Mouse (Mus musculus) myocyte (in vitro differentiated cells): ENCODE results near the gene Ubtd2. TPM values are rescaled to one million over a fixed set of nuclear protein-coding genes. Genes with fewer than 3 reads are reported as not detected.

ENCODE experiments used
- H3K27me3 ChIP-seq: one replicate; pipeline ENCODE4 v1.6.1; 2011; ENCODE audit not compliant: control insufficient read depth, insufficient read depth, insufficient read length
- H3K36me3 ChIP-seq: one replicate; pipeline ENCODE4 v1.6.1; 2011; ENCODE audit not compliant: control insufficient read depth, insufficient read depth
- H3K4me2 ChIP-seq: one replicate; pipeline ENCODE4 v1.6.1; 2011; ENCODE audit warnings: low read depth, control low read depth
- H3K4me3 ChIP-seq: one replicate; pipeline ENCODE4 v1.5.1; 2011; ENCODE audit warnings: mild to moderate bottlenecking, control low read depth, moderate library complexity
- H3K79me2 ChIP-seq: one replicate; pipeline ENCODE4 v1.6.1; 2011; ENCODE audit not compliant: control insufficient read depth, insufficient read depth
- H3ac ChIP-seq: one replicate; pipeline ENCODE4 v1.6.1; 2011; ENCODE audit not compliant: control insufficient read depth, insufficient read length
- CEBPB ChIP-seq: IDR thresholded peaks from 2 replicates; pipeline ENCODE4 v1.6.1; 2011; ENCODE audit warnings: mild to moderate bottlenecking, moderate library complexity; ENCODE audit not compliant: poor library complexity, insufficient read depth, severe bottlenecking
- E2F4 ChIP-seq: IDR thresholded peaks from one replicate; pipeline ENCODE4 v1.6.1; 2011; ENCODE audit warnings: mild to moderate bottlenecking, control low read depth, moderate library complexity; ENCODE audit not compliant: insufficient read depth
- MAX ChIP-seq: IDR thresholded peaks from one replicate; pipeline ENCODE4 v1.6.1; 2011; ENCODE audit warnings: low read depth, mild to moderate bottlenecking, control low read depth
- MYOD1 ChIP-seq, 3 experiments: IDR thresholded peaks; one replicate each; pipeline ENCODE4 v1.6.1; 2011; ENCODE audit warnings: control low read depth in 2 of 3, low read depth in 2 of 3, mild to moderate bottlenecking in 2 of 3, moderate library complexity in 1 of 3; ENCODE audit not compliant: insufficient read length in 2 of 3, control insufficient read depth in 1 of 3
- MYOG ChIP-seq, 3 experiments: IDR thresholded peaks; one replicate each; pipeline ENCODE4 v1.6.1; 2011; ENCODE audit warnings: control low read depth in 2 of 3, low read depth in 2 of 3, mild to moderate bottlenecking in 2 of 3; ENCODE audit not compliant: insufficient read length in 2 of 3, control insufficient read depth in 1 of 3, insufficient read depth in 1 of 3
- POLR2A ChIP-seq: IDR thresholded peaks from one replicate; pipeline ENCODE4 v1.6.1; 2011; ENCODE audit warnings: low read depth, mild to moderate bottlenecking, control low read depth, moderate library complexity; ENCODE audit not compliant: insufficient read length
- POLR2AphosphoS2 ChIP-seq: IDR thresholded peaks from one replicate; pipeline ENCODE4 v1.6.1; 2011; ENCODE audit warnings: low read depth, control low read depth; ENCODE audit not compliant: insufficient read length
- REST ChIP-seq: IDR thresholded peaks from one replicate; pipeline ENCODE4 v1.6.1; 2011; ENCODE audit warnings: mild to moderate bottlenecking, control low read depth, moderate library complexity; ENCODE audit not compliant: insufficient read depth, insufficient read length
- SRF ChIP-seq: IDR thresholded peaks from one replicate; pipeline ENCODE4 v1.6.1; 2011; ENCODE audit warnings: low read depth; ENCODE audit not compliant: control insufficient read depth, insufficient read length
- TCF12 ChIP-seq: IDR thresholded peaks from one replicate; pipeline ENCODE4 v1.6.1; 2011; ENCODE audit warnings: mild to moderate bottlenecking, control low read depth; ENCODE audit not compliant: poor library complexity, insufficient read depth, severe bottlenecking
- TCF3 ChIP-seq: IDR thresholded peaks from one replicate; pipeline ENCODE4 v1.6.1; 2011; ENCODE audit warnings: low read depth, control low read depth; ENCODE audit not compliant: insufficient read length
- USF1 ChIP-seq: IDR thresholded peaks from one replicate; pipeline ENCODE4 v1.6.1; 2011; ENCODE audit warnings: low read depth, mild to moderate bottlenecking, control low read depth, moderate library complexity
- polyA plus RNA-seq: library from polyadenylated mRNA; unstranded; fragments of >200 nt; fragmentation: generic; extraction: Trizol; gene quantifications from one replicate; pipeline ENCODE4 v1.2.1, GENCODE M21; 2012; ENCODE audit warnings: missing spikeins

Gene Ubtd2
- polyA plus RNA-seq, 1 experiment, result 14.6 TPM

GRCm38 (mm10) chr11:32560015-32560770, 105.0 kb downstream of the Ubtd2 start:
- TF ChIP-seq REST (no peak), SRF (no peak), CEBPB (no peak), POLR2A (no peak), TCF3 (no peak), USF1 (no peak), TCF12 (no peak), POLR2AphosphoS2 (no peak), MYOD1 (IDR thresholded peaks at IDR 0.05; ENCODE audit: control insufficient read depth in 1 of 3, insufficient read length in 2 of 3, low read depth in 2 of 3) (no peak), MAX (no peak), E2F4 (no peak)
- Histone ChIP-seq H3K79me2 (peaks cover 2% of the 10 kb centered on the region), H3K4me2 (no peak overlapping the region), H3K36me3 (peaks cover 7% of the 10 kb centered on the region), H3K27me3 (no peaks in the 10 kb centered on the region), H3K4me3 (no peak overlapping the region), H3ac (no peak overlapping the region)

- Histone ChIP-seq H3K79me2 (peaks cover 11% of the 10 kb centered on the region), H3K4me3 (no peak overlapping the region), H3ac (no peak overlapping the region), H3K36me3 (peaks cover 7% of the 10 kb centered on the region), H3K27me3 (no peaks in the 10 kb centered on the region), H3K4me2 (no peak overlapping the region)
- no peak for TF ChIP-seq TCF12
- no peak for TF ChIP-seq TCF3
- no peak for TF ChIP-seq USF1
- no peak for TF ChIP-seq MYOD1 (IDR thresholded peaks at IDR 0.05; ENCODE audit: control insufficient read depth in 1 of 3, insufficient read length in 2 of 3, low read depth in 2 of 3)
- TF ChIP-seq REST, result no peak
Measured at GRCm38 (mm10) chr11:32561465-32562355, 106.5 kb downstream of the Ubtd2 start.

- peaks cover 12% of the 10 kb centered on the region for H3K79me2 ChIP-seq
- H3K36me3 ChIP-seq, result peaks cover 5% of the 10 kb centered on the region
- no peak for TF ChIP-seq MAX
- no peak for TF ChIP-seq MYOD1 (IDR thresholded peaks at IDR 0.05; ENCODE audit: control insufficient read depth in 1 of 3, insufficient read length in 2 of 3, low read depth in 2 of 3)
- no peak for TF ChIP-seq REST
- no peak for TF ChIP-seq POLR2A
- TF ChIP-seq SRF, result no peak
- TF ChIP-seq TCF12, result no peak
- no peak for TF ChIP-seq TCF3
- no peak overlapping the region for H3ac ChIP-seq
- no peak overlapping the region for H3K4me2 ChIP-seq
- H3K4me3 ChIP-seq, result no peak overlapping the region
- no peaks in the 10 kb centered on the region for H3K27me3 ChIP-seq
Measured at GRCm38 (mm10) chr11:32562706-32563105, 107.5 kb downstream of the Ubtd2 start.

- TF ChIP-seq CEBPB, result no peak
- Histone ChIP-seq H3K36me3 (no peaks in the 10 kb centered on the region), H3K4me2 (no peak overlapping the region), H3K79me2 (peaks cover 14% of the 10 kb centered on the region), H3ac (no peak overlapping the region), H3K4me3 (no peak overlapping the region), H3K27me3 (no peaks in the 10 kb centered on the region)
Measured at GRCm38 (mm10) chr11:32563660-32564059, 108.5 kb downstream of the Ubtd2 start.

- Histone ChIP-seq H3K4me2 (peak overlapping the region; percentile 41), H3K36me3 (no peaks in the 10 kb centered on the region), H3K4me3 (no peak overlapping the region), H3K79me2 (peaks cover 17% of the 10 kb centered on the region), H3ac (no peak overlapping the region), H3K27me3 (no peaks in the 10 kb centered on the region)
- TF ChIP-seq CEBPB, result no peak
- no peak for TF ChIP-seq REST
- no peak for TF ChIP-seq E2F4
- no peak for TF ChIP-seq MYOG (IDR thresholded peaks at IDR 0.05; ENCODE audit: control insufficient read depth in 1 of 3, insufficient read depth in 1 of 3, insufficient read length in 2 of 3, low read depth in 2 of 3)
- TF ChIP-seq USF1, result no peak
- TF ChIP-seq TCF12, result no peak
- no peak for TF ChIP-seq POLR2A
- TF ChIP-seq POLR2AphosphoS2, result no peak
Measured at GRCm38 (mm10) chr11:32564629-32565028, 109.5 kb downstream of the Ubtd2 start.
